Mouse (Mus musculus): ENCODE data around the gene Invs. TPM values are rescaled to one million over a fixed set of nuclear protein-coding genes. Genes with fewer than 3 reads are reported as not detected.

Invs gene
- total RNA-seq (2021): 1 to 10 TPM; 2.5 to 2.8 TPM
- long read RNA-seq, experiment 1, partial matches to known transcripts: 0 of 1 reads
- long read RNA-seq, experiment 1, other reads (novel, unspliced or antisense): 1 of 1 reads
- long read RNA-seq, experiment 2: 0 reads

DNA sequence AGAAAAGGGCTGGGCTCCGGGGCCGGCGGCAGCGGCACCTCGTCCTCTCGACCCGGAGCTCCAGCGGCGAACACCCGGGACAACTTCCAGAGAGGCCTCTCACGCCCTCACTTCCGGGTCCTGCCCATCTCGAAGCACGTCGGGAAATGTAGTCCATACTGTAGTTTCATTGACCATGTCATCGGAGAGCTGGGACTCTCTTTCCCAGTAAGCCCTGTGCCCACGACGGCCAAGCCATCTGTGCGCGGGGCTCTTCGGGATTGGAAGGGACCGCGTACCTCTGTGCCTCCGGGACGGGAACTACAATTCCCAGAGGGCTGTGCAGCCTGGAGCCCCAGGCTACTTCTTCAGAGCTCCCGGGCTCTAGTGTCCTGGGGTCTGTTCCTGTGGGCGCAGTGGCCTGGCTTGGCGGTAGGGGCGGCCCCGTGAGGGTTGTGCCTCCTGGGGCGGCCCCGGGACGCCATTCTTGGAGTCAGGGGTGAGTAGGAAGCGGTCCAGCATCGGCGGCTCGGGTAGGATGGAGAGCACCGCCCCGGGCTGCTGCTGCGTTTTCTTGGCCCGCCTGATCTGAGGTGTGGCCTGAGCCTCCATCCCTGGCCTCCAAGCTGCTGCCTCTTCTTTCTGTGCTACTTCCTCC lies at the start of gene Invs, which contains the start of gene Erp44:
Invs (plus strand) TSS at position 263 of the 637 bp plus-strand sequence.
Erp44 (minus strand) TSS at position 61 of the 637 bp plus-strand sequence.
- Histone ChIP-seq H3K27ac (peak within 1 kb of the TSS; percentile 95), H3K4me3 (peak within 1 kb of the TSS; percentile 77)
- intact Hi-C loops (cut with DNase I): loop anchor here (2.0 to 5.0 kb wide), 2 partner anchors 52 to 805 kb away; partner anchors contain the start of genes Alg2 and Sec61b
- TF ChIP-seq CTCF (IDR thresholded peaks at IDR 0.05): no peak
- peak; percentile 96 for DNase-seq

DNA sequence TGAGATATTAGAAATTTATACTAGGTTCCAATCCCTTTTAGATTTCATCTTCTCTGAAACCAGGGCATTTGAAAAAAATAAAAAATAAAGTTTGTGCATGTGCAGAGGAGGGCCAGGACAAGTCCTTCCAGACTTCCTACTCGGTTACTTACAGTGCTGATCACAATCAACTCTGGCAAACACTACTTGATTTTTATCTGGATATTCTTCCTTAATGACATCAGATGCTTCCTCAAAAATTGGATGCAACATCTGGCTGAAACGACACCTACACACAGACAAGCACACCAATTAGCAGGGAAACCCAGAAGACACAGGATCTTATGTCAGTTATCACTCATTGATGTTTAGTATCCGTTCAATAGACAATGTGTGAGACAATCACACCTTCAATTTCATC lies 42.8 kb upstream of the Invs start:
- no peak for DNase-seq
- H3K4me3 ChIP-seq: no peak overlapping the region
- intact Hi-C loops (cut with DNase I): no loop called here
- no peak for TF ChIP-seq CTCF (IDR thresholded peaks at IDR 0.05)
- no peak overlapping the region for H3K27ac ChIP-seq

DNA sequence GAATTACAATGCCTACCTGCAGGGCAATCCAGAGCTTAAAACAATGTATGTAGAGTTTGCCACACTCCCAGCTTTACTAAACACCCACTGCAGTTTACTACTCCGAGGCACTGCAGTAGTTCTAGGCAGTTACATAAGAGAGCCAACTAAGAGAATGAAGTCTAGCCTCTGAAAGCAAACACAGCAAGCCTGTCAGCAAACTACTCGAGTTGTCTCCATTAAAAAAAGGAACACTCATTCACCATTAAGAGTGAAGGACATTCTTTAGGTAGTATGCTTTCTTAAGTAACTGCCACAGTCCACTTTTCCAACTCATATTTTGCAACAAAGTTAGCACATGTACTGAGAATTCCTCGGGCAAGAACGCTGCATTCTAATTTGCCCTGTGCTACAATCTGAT lies 40.5 kb upstream of the Invs start:
- TF ChIP-seq CTCF (IDR thresholded peaks at IDR 0.05): no peak
- Histone ChIP-seq H3K4me3 (no peak overlapping the region), H3K27ac (no peak overlapping the region)
- no peak for DNase-seq
- intact Hi-C loops (cut with DNase I): no loop called here

DNA sequence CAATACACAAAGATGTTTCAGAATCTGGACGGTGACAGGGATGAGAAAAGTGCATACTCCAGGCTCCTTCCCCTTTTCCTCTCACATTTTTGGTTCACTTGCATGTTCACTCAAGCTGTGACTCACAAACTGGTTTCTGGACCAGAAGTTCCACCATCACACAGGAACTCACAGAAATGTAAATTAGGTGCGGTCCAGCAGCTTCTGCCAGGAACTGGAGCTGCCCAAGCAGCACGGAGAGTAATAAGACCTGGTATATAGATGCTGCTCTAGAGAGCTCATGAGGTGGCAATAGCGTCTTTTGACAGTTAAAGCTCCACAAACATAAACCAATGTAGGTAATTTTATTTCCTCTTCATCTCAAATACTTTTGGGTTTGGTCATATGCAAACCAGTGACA lies 37.1 kb upstream of the Invs start:
- no peak for DNase-seq
- TF ChIP-seq CTCF (IDR thresholded peaks at IDR 0.05): no peak
- Histone ChIP-seq H3K27ac (no peak overlapping the region), H3K4me3 (no peak overlapping the region)
- intact Hi-C loops (cut with DNase I): no loop called here

DNA sequence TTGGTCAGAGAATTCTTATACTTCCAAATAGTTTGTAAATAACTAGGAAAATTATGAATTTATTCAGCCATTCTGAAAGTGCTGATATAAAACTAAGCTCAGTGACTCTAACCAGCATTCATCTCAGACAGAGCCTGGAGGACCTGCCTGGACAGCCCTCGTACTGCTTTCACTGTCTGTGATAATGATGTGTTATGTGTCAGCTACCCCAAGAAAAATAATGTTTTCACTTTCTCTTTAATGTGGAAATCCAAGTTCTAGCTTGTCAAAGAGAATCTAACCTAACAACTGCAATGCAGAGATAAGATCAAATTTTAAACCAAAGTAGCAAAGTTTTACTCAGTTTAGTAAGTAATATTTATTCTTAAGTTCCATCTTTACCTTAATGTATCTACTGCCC lies 35.8 kb upstream of the Invs start:
- Histone ChIP-seq H3K4me3 (no peak overlapping the region), H3K27ac (no peak overlapping the region)
- intact Hi-C loops (cut with DNase I): no loop called here
- DNase-seq: no peak
- TF ChIP-seq CTCF (IDR thresholded peaks at IDR 0.05): no peak

DNA sequence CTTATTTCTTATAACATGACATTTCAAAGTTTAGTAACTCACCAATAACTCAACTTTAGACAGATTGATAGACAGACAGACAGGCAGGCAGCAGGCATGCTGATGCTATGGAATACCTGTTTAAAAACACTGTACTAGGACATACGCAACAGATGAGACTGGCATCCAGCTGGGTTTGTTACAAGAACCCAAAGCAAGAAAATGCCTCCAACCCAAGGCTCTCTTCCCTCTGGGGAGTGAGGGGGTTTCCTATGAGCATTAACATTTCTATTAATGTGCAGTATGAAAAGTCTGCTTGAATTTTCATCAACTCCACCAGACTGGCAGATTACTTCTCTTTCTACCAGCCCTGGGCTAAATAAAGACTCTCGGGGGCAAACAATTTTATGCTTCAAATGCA lies 35.3 kb upstream of the Invs start:
- TF ChIP-seq CTCF (IDR thresholded peaks at IDR 0.05): no peak
- DNase-seq: no peak
- no peak overlapping the region for H3K4me3 ChIP-seq
- intact Hi-C loops (cut with DNase I): no loop called here
- no peak overlapping the region for H3K27ac ChIP-seq

DNA sequence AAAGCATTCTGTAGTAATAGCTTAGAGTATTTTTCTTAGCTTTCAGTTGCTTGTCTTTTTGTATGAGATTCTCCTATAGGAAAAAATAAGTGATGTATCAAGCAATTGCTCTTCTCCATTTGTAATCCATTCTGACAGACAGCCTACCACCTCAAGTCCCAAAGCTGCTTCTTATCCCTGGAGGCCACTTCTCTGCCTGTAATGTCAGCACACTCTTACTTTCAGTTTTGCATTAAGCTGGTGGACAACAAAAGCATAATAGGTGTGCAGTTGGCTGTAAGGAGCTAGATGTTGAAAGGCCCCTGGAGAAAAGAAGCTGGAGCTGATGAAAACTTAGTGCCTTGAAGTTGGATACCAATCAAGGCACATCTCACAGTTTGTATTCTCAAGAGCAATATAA lies 26.3 kb upstream of the Invs start:
- Histone ChIP-seq H3K4me3 (no peak overlapping the region), H3K27ac (no peak overlapping the region)
- intact Hi-C loops (cut with DNase I): no loop called here
- no peak for DNase-seq
- no peak for TF ChIP-seq CTCF (IDR thresholded peaks at IDR 0.05)

DNA sequence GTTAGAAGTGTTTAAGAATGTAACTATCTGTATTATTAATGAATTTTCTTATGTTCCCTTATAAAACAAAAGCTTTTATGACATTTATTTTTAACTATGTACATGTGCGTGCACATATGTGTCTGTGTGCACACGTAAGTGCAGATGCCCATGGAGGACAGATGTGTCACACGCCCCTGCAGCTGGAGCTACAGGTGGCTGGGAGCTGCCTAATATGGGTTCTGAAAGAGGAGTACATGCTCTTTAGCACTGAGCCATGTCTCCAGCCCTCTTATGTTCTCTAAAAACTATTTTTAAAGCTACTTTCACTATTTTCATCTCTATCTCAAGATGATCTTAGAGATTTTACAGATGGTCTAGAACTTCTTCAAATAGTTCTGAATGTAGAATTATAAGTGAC lies 21.5 kb upstream of the Invs start:
- no peak for TF ChIP-seq CTCF (IDR thresholded peaks at IDR 0.05)
- intact Hi-C loops (cut with DNase I): no loop called here

DNA sequence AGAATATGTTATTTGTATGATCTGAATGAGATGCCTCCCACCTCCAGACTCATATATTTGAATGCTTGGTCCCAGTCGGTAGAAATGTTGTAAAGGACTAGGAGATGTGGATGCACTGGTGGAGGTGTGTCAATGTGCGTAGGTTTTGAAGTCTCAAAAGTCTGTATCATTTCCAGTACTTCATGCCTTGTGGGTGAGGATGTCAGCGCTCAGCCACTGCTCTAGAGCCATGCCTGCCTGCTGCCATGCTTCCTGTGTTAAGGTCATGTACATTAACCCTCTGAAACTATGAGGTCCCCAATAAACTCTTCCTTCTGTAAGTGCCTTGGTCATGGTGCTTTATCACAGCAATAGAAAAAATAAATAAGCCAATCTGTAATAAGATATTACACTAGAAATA lies 11.9 kb upstream of the Invs start:
- Histone ChIP-seq H3K27ac (no peak overlapping the region), H3K4me3 (no peak overlapping the region)
- no peak for DNase-seq
- no peak for TF ChIP-seq CTCF (IDR thresholded peaks at IDR 0.05)
- intact Hi-C loops (cut with DNase I): no loop called here

More for the DNA sequence above, 21.5 kb upstream of the Invs start:
- Histone ChIP-seq H3K4me3 (no peak overlapping the region), H3K27ac (no peak overlapping the region)
- no peak for DNase-seq

DNA sequence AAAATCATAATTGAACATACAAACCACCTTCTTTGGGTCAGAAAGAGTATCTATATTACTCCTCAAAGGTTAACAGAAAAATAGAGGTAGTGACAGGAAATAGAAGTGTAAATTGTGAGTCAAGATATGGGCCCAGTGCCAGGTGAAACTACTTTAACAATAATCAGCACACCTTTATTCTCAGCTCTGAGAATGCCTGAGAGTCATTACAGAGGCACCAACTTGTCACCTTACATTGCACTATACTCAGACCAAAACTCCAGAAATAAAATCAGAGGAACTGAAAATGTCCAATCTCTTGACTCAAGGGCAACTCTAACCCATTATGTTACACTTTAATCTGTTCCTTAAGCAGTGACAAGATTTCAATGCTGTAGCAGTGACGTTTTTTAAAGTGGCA lies 11.4 kb upstream of the Invs start:
- intact Hi-C loops (cut with DNase I): no loop called here
- TF ChIP-seq CTCF (IDR thresholded peaks at IDR 0.05): no peak
- no peak overlapping the region for H3K27ac ChIP-seq
- H3K4me3 ChIP-seq: no peak overlapping the region
- no peak for DNase-seq

DNA sequence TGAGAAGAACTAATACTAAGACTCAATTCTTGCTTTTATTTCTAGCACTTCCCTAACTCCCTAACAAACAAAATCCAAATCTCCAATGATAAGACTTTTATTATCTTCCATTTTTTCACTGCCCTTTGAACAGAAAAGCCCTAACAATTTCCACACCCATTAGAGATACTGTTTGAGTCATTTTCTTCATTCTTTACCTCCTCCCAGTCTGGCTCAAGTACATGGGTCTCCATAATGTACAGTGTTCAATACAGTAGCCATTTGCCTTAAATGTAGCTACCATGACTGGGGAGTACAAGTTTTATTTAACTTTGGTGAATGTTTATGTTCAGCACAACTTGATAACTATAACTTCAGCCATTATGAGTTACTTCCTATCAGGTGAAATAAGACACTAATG lies 9.0 kb upstream of the Invs start:
- TF ChIP-seq CTCF (IDR thresholded peaks at IDR 0.05): no peak
- no peak for DNase-seq
- intact Hi-C loops (cut with DNase I): no loop called here
- no peak overlapping the region for H3K4me3 ChIP-seq
- H3K27ac ChIP-seq: no peak overlapping the region

DNA sequence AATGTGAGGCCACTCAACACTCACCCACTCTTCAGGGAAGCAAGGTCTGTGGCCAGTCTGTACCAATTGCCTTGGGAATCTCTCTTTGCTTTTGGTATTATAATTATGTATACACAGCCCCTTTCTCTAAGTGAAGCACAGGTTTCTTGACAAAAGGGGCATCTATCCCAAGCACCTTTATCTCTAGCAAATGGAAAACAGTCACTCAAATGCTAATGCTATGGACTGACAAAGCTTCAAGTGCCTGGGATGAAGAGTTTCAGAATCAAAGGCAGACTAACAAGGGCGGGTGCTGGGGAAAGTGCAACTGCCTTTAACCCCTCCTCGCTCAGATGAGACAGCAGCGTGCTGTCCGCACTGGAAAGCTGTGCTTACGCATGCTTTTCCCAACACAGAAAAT lies 7.7 kb upstream of the Invs start:
- DNase-seq: no peak

DNA sequence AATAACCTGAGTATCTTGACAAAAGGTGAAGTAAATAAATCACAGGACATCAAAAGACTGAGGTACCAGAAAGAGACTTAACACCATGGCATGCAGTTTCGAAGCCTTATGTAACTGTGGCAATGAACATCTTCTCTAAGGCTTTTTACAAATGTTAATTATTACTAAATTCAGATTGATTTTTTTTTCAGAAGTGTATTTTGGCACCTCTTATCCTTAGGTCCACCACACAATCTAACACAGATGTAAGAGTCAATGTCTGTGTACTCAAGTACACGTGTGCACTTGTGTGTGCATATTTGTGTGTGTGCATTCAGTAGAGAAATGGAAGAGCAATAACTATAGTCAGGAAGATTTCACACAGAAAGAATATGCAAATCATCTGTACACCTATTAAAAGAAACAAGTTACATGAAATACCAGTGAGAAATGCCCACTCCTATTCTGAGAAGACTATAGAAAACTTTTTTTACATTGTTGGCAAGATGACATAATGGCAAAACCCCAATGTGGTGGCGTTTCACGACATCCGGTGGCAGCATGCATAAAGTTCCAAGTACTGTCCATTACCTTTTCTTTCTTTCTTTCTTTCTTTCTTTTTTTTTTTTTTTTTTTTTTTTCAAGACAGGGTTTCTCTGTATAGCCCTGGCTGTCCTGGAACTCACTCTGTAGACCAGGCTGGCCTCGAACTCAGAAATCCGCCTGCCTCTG lies 6.3 kb upstream of the Invs start:
- Histone ChIP-seq H3K4me3 (no peak overlapping the region), H3K27ac (no peak overlapping the region)
- TF ChIP-seq CTCF (IDR thresholded peaks at IDR 0.05): no peak
- DNase-seq: no peak
- intact Hi-C loops (cut with DNase I): no loop called here

More for the DNA sequence above, 7.7 kb upstream of the Invs start:
- H3K27ac ChIP-seq: no peak overlapping the region
- no peak overlapping the region for H3K4me3 ChIP-seq
- intact Hi-C loops (cut with DNase I): no loop called here
- TF ChIP-seq CTCF (IDR thresholded peaks at IDR 0.05): no peak
